Mouse (Mus musculus): ENCODE measurements around the gene Wbp4. TPM values are rescaled to one million over a fixed set of nuclear protein-coding genes. Genes with fewer than 3 reads are reported as not detected.

The Wbp4 gene
- total and polyA plus RNA-seq, 3 experiments: 31.3 to 68.5 (median 36.2) TPM

- TF ChIP-seq BHLHE40 (IDR thresholded peaks at IDR 0.05; ENCODE audit: low read depth, low read length) (peak; percentile 75), RAD21 (IDR thresholded peaks at IDR 0.05; ENCODE audit: low read depth, low read length) (no peak; the same call in 1 of the 2 replicates)
Measured at GRCm38 (mm10) chr14:79515511-79516242, 34.4 kb upstream of the Wbp4 start (continued).

GRCm38 (mm10) chr14:79515100-79515499 lies 33.8 kb upstream of the Wbp4 start:
- Histone ChIP-seq H3K4me1 (ENCODE audit: control insufficient read depth in 1 of 2, insufficient read depth in 2 of 2) (peaks cover 0 to 14% of the 10 kb centered on the region in 2 experiments; a peak in 2 of 4 replicates), H3K27me3 (replicated peaks) (no peaks in the 10 kb centered on the region), H3K9me3 (replicated peaks; ENCODE audit: low read length) (no peaks in the 10 kb centered on the region), H3K4me2 (ENCODE audit: insufficient read depth, low read depth, poor library complexity, severe bottlenecking) (peak overlapping the region; percentile 94), H3K27ac (ENCODE audit: insufficient read depth, low read depth) (no peak overlapping the region), H3K36me3 (replicated peaks in 1 of 2; ENCODE audit: control insufficient read depth in 1 of 2, insufficient read depth in 1 of 2, low read length in 1 of 2) (no peaks in the 10 kb centered on the region), H3K79me2 (replicated peaks; ENCODE audit: control insufficient read depth, extremely low read depth, insufficient read depth, poor library complexity, severe bottlenecking) (peaks cover 49% of the 10 kb centered on the region), H3K4me3 (replicated peaks in 1 of 3; ENCODE audit: low read depth in 2 of 3, low read length in 2 of 3, poor library complexity in 1 of 3) (peak overlapping the region; percentile 65 to 83 (median 69)), H3K9ac (ENCODE audit: insufficient read depth, low read depth) (peak overlapping the region; percentile 99; the same call in 1 of the 2 replicates)
- dilution Hi-C loops (cut with MboI; ENCODE audit: extremely low pct_ligation_motif_present, extremely low pct_unique_long_range_greater_than_20kb, low sequenced_read_pairs) (no loop called here), in situ Hi-C loops (cut with MboI; ENCODE audit: low pct_ligation_motif_present, low pct_unique_long_range_greater_than_20kb, low sequenced_read_pairs) (no loop called here)
- no peak for DNase-seq (ENCODE audit: extremely low read depth)
- TF ChIP-seq CHD1 (IDR thresholded peaks at IDR 0.05; ENCODE audit: low read depth, low read length) (no peak), MYC (IDR thresholded peaks at IDR 0.05; ENCODE audit: low read depth, low read length) (no peak), ZKSCAN1 (IDR thresholded peaks at IDR 0.05; ENCODE audit: borderline replicate concordance, low read depth, low read length) (no peak), RCOR1 (conservative IDR thresholded peaks at IDR 0.05; ENCODE audit: low read depth, low read length) (no peak), USF1 (IDR thresholded peaks at IDR 0.05; ENCODE audit: low read depth, low read length) (no peak), BHLHE40 (IDR thresholded peaks at IDR 0.05; ENCODE audit: low read depth, low read length) (no peak)

GRCm38 (mm10) chr14:79513951-79514350 lies 32.6 kb upstream of the Wbp4 start:
- H3K79me2 ChIP-seq (replicated peaks; ENCODE audit: control insufficient read depth, extremely low read depth, insufficient read depth, poor library complexity, severe bottlenecking): peaks cover 39% of the 10 kb centered on the region
- in situ Hi-C loops (cut with MboI; ENCODE audit: low pct_ligation_motif_present, low pct_unique_long_range_greater_than_20kb, low sequenced_read_pairs): no loop called here
- peaks cover 0 to 14% of the 10 kb centered on the region in 2 experiments; a peak in 2 of 4 replicates for H3K4me1 ChIP-seq (ENCODE audit: control insufficient read depth in 1 of 2, insufficient read depth in 2 of 2)
- H3K27me3 ChIP-seq (replicated peaks): no peaks in the 10 kb centered on the region
- dilution Hi-C loops (cut with MboI; ENCODE audit: extremely low pct_ligation_motif_present, extremely low pct_unique_long_range_greater_than_20kb, low sequenced_read_pairs): no loop called here
- H3K27ac ChIP-seq (ENCODE audit: insufficient read depth, low read depth): no peak overlapping the region
- no peak overlapping the region for H3K4me3 ChIP-seq (replicated peaks in 1 of 3; ENCODE audit: low read depth in 2 of 3, low read length in 2 of 3, poor library complexity in 1 of 3)
- H3K36me3 ChIP-seq (replicated peaks in 1 of 2; ENCODE audit: control insufficient read depth in 1 of 2, insufficient read depth in 1 of 2, low read length in 1 of 2): no peaks in the 10 kb centered on the region
- no peak for DNase-seq (ENCODE audit: extremely low read depth)
- no peak overlapping the region for H3K4me2 ChIP-seq (ENCODE audit: insufficient read depth, low read depth, poor library complexity, severe bottlenecking)
- H3K9me3 ChIP-seq (replicated peaks; ENCODE audit: low read length): no peaks in the 10 kb centered on the region
- no peak overlapping the region for H3K9ac ChIP-seq (ENCODE audit: insufficient read depth, low read depth)
- no peak for TF ChIP-seq JUND (conservative IDR thresholded peaks at IDR 0.05; ENCODE audit: low read depth, low read length)
- TF ChIP-seq EP300 (IDR thresholded peaks at IDR 0.05; ENCODE audit: low read length): no peak
- TF ChIP-seq CTCF (conservative IDR thresholded peaks at IDR 0.05 in 1 of 2, IDR thresholded peaks at IDR 0.05 in 1 of 2; ENCODE audit: low read depth in 2 of 2, low read length in 2 of 2): peak; percentile 20 to 54; a peak in 3 of 4 replicates
- TF ChIP-seq ELF1 (IDR thresholded peaks at IDR 0.05; ENCODE audit: low read depth, low read length): no peak
- TF ChIP-seq ZNF384 (IDR thresholded peaks at IDR 0.05; ENCODE audit: low read depth, low read length): no peak
- TF ChIP-seq SMC3 (IDR thresholded peaks at IDR 0.05; ENCODE audit: low read depth, low read length): peak; percentile 32; the same call in 1 of the 2 replicates
- TF ChIP-seq MYC (IDR thresholded peaks at IDR 0.05; ENCODE audit: low read depth, low read length): no peak
- TF ChIP-seq POLR2AphosphoS2 (IDR thresholded peaks at IDR 0.05; ENCODE audit: low read depth, low read length): no peak
- TF ChIP-seq MXI1 (IDR thresholded peaks at IDR 0.05; ENCODE audit: low read depth, low read length): no peak
- TF ChIP-seq ETS1 (conservative IDR thresholded peaks at IDR 0.05; ENCODE audit: low read depth, low read length): no peak
- TF ChIP-seq HCFC1 (IDR thresholded peaks at IDR 0.05; ENCODE audit: low read depth, low read length): no peak
- TF ChIP-seq CHD1 (IDR thresholded peaks at IDR 0.05; ENCODE audit: low read depth, low read length): no peak
- peak; percentile 47 for TF ChIP-seq RAD21 (IDR thresholded peaks at IDR 0.05; ENCODE audit: low read depth, low read length)
- TF ChIP-seq MAZ (IDR thresholded peaks at IDR 0.05; ENCODE audit: low read depth, low read length): no peak

Measured in CH12.LX (cell line).